Mouse (Mus musculus) liver, adult 2 months (tissue): ENCODE measurements at regions not wholly inside any gene's neighbourhood (a gene's known extent, or its start where the extent isn't known, plus 50 kb on each side); places are given as distances from the start of the nearest gene placed in this dataset.

Source experiments
- CTCF ChIP-seq: fragments of 200-500 bp; IDR thresholded peaks from 2 replicates; pipeline ENCODE4 v1.5.1; 2011; ENCODE audit warnings: low read depth, low read length, control low read depth
- POLR2A ChIP-seq: fragments of 200-500 bp; IDR thresholded peaks from 2 replicates; pipeline ENCODE4 v1.6.1; 2011; ENCODE audit warnings: low read length, control low read depth; ENCODE audit not compliant: insufficient read depth; ENCODE audit errors: extremely low read depth

DNA sequence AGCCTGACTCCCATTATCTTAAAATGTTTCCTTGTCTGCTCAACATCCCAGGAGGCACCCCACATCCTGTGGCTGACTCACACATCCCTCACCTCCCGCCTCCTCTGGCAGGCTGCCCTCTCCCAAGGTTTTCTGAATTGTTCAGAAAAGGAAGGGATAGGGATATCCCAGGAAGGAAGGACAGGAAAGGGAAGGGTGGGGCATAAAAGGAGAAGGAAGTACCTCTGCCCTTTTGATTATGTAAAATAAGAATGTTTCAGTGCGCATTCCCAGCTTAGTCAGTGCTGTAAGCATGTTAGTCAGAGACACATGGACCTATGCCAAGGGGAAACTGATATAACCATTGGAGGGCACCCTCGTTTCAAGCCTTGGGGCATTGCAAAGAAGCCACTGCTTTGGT is 209.4 kb upstream of the Slc24a5 start:
- TF ChIP-seq CTCF (no peak), POLR2A (no peak)
